Mouse (Mus musculus): Measurements from ENCODE around the gene Gm49320. TPM values are rescaled to one million over a fixed set of nuclear protein-coding genes. Genes with fewer than 3 reads are reported as not detected.

The Gm49320 gene
- polyA plus RNA-seq, 1 experiment, result 0.11 TPM

DNA sequence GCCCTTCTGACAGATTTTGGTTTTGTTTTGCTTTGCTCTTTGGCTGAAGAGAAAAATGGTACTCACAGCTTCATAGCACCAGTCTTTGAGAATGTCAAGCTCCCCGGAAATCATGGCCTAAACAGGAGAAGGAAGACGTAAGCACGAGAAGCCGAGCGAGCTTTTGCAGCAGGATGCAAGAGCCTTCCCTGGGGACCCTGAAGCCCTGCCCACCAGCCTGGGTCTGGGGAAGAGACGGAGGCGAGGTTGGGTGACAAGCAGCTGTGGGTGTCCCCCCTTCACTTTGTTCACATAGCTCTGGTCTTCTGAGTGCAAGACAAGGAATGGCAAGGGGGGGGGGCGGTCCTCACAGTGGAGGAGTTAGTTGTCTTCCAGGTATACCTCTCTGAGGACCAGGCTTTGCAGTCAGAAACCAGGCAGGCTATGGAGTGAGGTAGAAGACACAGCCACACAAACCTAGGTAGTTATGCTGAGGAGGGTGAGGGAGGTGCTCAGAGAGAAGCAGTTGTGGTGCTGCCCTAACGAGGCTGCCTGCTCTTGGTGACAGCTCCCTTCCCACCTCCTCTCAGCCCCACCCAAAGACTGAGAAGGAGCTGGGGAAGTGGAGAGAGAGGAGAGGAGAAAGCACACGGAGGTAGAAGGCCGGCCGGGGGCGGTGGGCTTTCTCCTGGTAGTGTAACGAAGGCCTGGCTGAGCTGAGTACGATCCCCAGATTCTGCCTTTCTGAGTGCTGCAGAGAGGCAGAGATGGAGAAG lies 26.7 kb downstream of the Gm49320 start:
- Histone ChIP-seq H3K36me3 (ENCODE audit: control insufficient read depth, insufficient read depth) (peaks cover 88% of the 10 kb centered on the region), H3ac (ENCODE audit: control insufficient read depth, insufficient read length, low read depth) (no peak overlapping the region), H3K27me3 (ENCODE audit: control insufficient read depth, insufficient read depth, insufficient read length) (no peaks in the 10 kb centered on the region), H3K79me3 (ENCODE audit: low read depth) (no peaks in the 10 kb centered on the region), H3K79me2 (ENCODE audit: control insufficient read depth, insufficient read depth) (no peaks in the 10 kb centered on the region), H3K4me3 (ENCODE audit: insufficient read depth, poor library complexity, severe bottlenecking) (no peak overlapping the region)
- TF ChIP-seq USF1 (IDR thresholded peaks at IDR 0.05; ENCODE audit: low read depth), result no peak
- TF ChIP-seq MYOG (IDR thresholded peaks at IDR 0.05; ENCODE audit: control insufficient read depth, extremely low read depth, insufficient read length), result no peak
- TF ChIP-seq CTCF (IDR thresholded peaks at IDR 0.05; ENCODE audit: control insufficient read depth, insufficient read depth, insufficient read length), result no peak
- TF ChIP-seq FOSL1 (IDR thresholded peaks at IDR 0.05; ENCODE audit: insufficient read depth, low read length, poor library complexity, severe bottlenecking), result no peak
- TF ChIP-seq CEBPB (IDR thresholded peaks at IDR 0.05; ENCODE audit: low read depth), result no peak
- no peak for TF ChIP-seq MYOD1 (IDR thresholded peaks at IDR 0.05; ENCODE audit: control insufficient read depth, insufficient read length, low read depth)
- no peak for TF ChIP-seq MAX (IDR thresholded peaks at IDR 0.05)

DNA sequence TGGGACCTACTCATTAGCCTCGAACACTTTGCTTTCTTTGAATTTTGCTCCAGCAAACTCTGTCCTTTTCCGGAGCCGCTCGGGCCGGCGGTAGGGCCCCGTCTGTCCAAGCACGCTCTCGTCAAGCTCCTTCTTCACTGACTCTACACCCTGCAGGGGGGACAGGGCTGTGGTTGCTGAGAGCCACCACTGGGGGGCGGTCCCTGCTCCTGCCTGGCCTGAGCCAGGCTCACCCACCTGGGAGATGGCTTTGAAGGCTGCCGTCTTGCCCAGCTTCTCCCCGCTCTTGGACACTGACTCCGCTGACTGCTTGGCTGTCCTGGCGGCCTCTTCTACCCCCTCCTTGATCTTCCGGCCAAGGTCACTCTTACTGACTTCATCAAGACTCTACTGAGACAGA lies 29.0 kb downstream of the Gm49320 start:
- H3K36me3 ChIP-seq (ENCODE audit: control insufficient read depth, insufficient read depth), result peaks cover 85% of the 10 kb centered on the region
- no peak overlapping the region for H3ac ChIP-seq (ENCODE audit: control insufficient read depth, insufficient read length, low read depth)
- no peaks in the 10 kb centered on the region for H3K79me2 ChIP-seq (ENCODE audit: control insufficient read depth, insufficient read depth)
- no peak overlapping the region for H3K4me3 ChIP-seq (ENCODE audit: insufficient read depth, poor library complexity, severe bottlenecking)
- no peaks in the 10 kb centered on the region for H3K79me3 ChIP-seq (ENCODE audit: low read depth)
- no peaks in the 10 kb centered on the region for H3K27me3 ChIP-seq (ENCODE audit: control insufficient read depth, insufficient read depth, insufficient read length)
- no peak for TF ChIP-seq FOSL1 (IDR thresholded peaks at IDR 0.05; ENCODE audit: insufficient read depth, low read length, poor library complexity, severe bottlenecking)
- TF ChIP-seq USF1 (IDR thresholded peaks at IDR 0.05; ENCODE audit: low read depth), result no peak
- TF ChIP-seq CTCF (IDR thresholded peaks at IDR 0.05; ENCODE audit: control insufficient read depth, insufficient read depth, insufficient read length), result peak; percentile 23

DNA sequence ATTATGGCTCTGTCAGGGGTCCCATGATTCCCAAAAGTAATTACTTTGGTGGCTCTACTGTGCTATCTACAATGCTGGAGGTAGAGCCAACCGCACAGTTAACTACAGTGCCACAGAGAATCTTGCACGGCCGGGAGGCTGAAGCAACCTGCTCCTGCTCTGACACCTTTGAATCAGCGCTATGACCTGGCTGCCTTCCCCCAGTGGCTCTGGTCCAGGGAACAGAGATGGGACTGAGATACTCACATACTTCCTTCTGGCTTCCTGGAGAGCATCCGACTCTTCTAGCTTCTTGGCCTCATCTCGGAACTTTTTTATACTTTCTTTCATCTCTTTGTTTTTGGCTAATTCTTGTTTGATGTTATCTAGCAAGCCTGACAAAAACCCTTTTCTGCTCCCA lies 30.9 kb downstream of the Gm49320 start:
- no peak overlapping the region for H3K4me3 ChIP-seq (ENCODE audit: insufficient read depth, poor library complexity, severe bottlenecking)
- peaks cover 88% of the 10 kb centered on the region for H3K36me3 ChIP-seq (ENCODE audit: control insufficient read depth, insufficient read depth)
- H3K79me3 ChIP-seq (ENCODE audit: low read depth), result peaks cover 8% of the 10 kb centered on the region
- no peak for TF ChIP-seq MYOD1 (IDR thresholded peaks at IDR 0.05; ENCODE audit: control insufficient read depth, insufficient read length, low read depth)
- no peak for TF ChIP-seq CEBPB (IDR thresholded peaks at IDR 0.05; ENCODE audit: low read depth)
- H3ac ChIP-seq (ENCODE audit: control insufficient read depth, insufficient read length, low read depth), result no peak overlapping the region
- peaks cover 15% of the 10 kb centered on the region for H3K79me2 ChIP-seq (ENCODE audit: control insufficient read depth, insufficient read depth)
- H3K27me3 ChIP-seq (ENCODE audit: control insufficient read depth, insufficient read depth, insufficient read length), result no peaks in the 10 kb centered on the region

DNA sequence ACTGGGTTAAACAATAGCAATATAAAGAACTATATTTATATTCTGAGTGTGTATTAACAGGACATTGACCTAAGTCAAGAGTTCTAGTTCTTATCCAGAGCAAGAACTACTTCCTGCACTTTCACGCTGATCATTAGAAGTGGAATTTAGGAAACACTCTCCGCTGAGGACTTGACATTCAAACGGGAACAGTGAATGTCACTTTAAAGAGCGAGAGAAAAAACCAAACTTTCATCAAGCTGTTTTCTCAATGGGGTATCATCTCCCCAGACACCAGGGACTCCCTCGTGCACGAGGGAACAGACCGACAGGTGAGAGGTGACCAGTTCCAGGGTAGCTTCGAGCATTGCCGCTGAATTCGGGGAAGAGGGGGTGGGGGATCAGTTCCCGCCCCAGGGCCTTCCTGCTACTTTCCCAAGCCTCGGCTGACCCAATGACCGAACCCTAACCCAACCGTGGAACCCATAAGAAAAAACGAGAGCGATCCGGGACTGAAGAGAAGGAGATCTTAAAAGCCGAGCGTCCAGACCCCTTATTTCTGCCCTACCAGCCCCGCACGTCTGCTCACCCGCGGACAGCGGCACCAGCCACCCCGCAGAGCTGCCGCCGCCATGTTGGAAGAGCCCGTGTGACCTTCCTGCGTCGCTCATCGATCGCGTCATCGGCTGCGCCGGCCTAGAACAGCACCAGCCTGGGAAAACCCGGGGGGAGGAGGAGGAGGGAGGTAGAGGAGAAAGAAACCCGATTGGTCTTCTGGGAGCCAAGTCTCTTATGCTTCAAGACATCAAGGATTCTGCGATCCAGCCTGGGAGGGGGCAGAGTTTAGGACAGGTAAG lies 36.8 kb downstream of the Gm49320 start, which contains the start of gene Timm44:
Gene Timm44, minus strand, starts transcription at position 639 of the 836 bp plus-strand sequence.
- no peak for TF ChIP-seq MAX (IDR thresholded peaks at IDR 0.05)
- no peak for TF ChIP-seq CTCF (IDR thresholded peaks at IDR 0.05; ENCODE audit: control insufficient read depth, insufficient read depth, insufficient read length)
- no peak for TF ChIP-seq MYOG (IDR thresholded peaks at IDR 0.05; ENCODE audit: control insufficient read depth, extremely low read depth, insufficient read length)
- peak; percentile 77 for TF ChIP-seq USF1 (IDR thresholded peaks at IDR 0.05; ENCODE audit: low read depth)
- no peak for TF ChIP-seq MYOD1 (IDR thresholded peaks at IDR 0.05; ENCODE audit: control insufficient read depth, insufficient read length, low read depth)
- H3K27me3 ChIP-seq (ENCODE audit: control insufficient read depth, insufficient read depth, insufficient read length), result no peaks in the 10 kb centered on the region

GRCm38 (mm10) chr8:4276111-4276465 lies 37.4 kb downstream of the Gm49320 start:
- Histone ChIP-seq H3K79me2 (ENCODE audit: control insufficient read depth, insufficient read depth) (peaks cover 32% of the 10 kb centered on the region), H3K4me3 (ENCODE audit: insufficient read depth, poor library complexity, severe bottlenecking) (peak overlapping the region; percentile 78), H3K79me3 (ENCODE audit: low read depth) (peaks cover 17% of the 10 kb centered on the region), H3ac (ENCODE audit: control insufficient read depth, insufficient read length, low read depth) (peak overlapping the region; percentile 61), H3K36me3 (ENCODE audit: control insufficient read depth, insufficient read depth) (peaks cover 27% of the 10 kb centered on the region), H3K27me3 (ENCODE audit: control insufficient read depth, insufficient read depth, insufficient read length) (no peaks in the 10 kb centered on the region)
- TF ChIP-seq MYOG (IDR thresholded peaks at IDR 0.05; ENCODE audit: control insufficient read depth, extremely low read depth, insufficient read length) (no peak), FOSL1 (IDR thresholded peaks at IDR 0.05; ENCODE audit: insufficient read depth, low read length, poor library complexity, severe bottlenecking) (no peak), USF1 (IDR thresholded peaks at IDR 0.05; ENCODE audit: low read depth) (no peak), MYOD1 (IDR thresholded peaks at IDR 0.05; ENCODE audit: control insufficient read depth, insufficient read length, low read depth) (no peak), CTCF (IDR thresholded peaks at IDR 0.05; ENCODE audit: control insufficient read depth, insufficient read depth, insufficient read length) (no peak), MAX (IDR thresholded peaks at IDR 0.05) (no peak), CEBPB (IDR thresholded peaks at IDR 0.05; ENCODE audit: low read depth) (no peak)

More for the DNA sequence above, 36.8 kb downstream of the Gm49320 start, which contains the start of gene Timm44:
- peaks cover 32% of the 10 kb centered on the region for H3K79me2 ChIP-seq (ENCODE audit: control insufficient read depth, insufficient read depth)
- H3K36me3 ChIP-seq (ENCODE audit: control insufficient read depth, insufficient read depth), result peaks cover 32% of the 10 kb centered on the region
- peaks cover 17% of the 10 kb centered on the region for H3K79me3 ChIP-seq (ENCODE audit: low read depth)
- peak within 1 kb of the TSS; percentile 87 for H3ac ChIP-seq (ENCODE audit: control insufficient read depth, insufficient read length, low read depth)
- peak within 1 kb of the TSS; percentile 78 for H3K4me3 ChIP-seq (ENCODE audit: insufficient read depth, poor library complexity, severe bottlenecking)

Data from C2C12 (cell line).